Mouse (Mus musculus): ENCODE measurements around the gene Lrrc8d.

The Lrrc8d gene

DNA sequence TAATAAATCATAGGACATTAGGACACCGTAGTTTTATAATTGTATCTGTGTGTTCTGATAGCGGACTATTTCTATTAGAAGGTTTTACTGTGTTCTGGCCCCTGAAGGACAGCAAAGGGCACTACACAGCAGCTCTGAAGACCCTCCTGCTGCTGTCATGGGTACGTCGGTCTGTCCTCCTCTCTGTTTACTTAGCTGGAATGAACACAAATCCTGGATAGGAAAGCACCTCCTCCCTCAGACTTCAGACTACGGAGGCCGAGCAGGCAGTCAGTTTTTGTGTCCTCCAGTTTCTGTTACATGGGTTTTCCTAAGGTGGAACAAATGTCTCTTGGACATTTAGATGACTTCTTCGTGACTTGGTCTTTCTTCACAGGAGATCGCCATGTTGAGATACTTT lies 78.4 kb downstream of the Lrrc8d start:
- no peak for DNase-seq

DNA sequence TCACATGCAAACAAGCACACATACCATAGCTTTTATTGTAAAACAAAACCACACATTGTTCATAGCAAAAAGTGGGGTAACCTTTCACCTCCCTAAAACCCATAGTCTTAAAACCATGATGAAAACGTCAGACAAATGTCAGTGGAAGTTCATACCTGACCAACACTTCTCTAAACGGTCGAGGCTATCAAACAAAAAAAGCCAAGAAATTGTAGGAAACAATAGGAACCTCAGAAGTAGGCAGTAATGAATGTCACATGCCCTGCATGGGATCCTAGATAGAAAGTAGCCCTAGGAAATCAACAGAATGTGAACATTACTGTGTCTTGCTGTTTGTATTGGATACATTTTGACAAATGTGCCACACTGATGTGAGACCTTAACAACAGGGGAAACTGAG lies 79.0 kb downstream of the Lrrc8d start:
- DNase-seq, result no peak

DNA sequence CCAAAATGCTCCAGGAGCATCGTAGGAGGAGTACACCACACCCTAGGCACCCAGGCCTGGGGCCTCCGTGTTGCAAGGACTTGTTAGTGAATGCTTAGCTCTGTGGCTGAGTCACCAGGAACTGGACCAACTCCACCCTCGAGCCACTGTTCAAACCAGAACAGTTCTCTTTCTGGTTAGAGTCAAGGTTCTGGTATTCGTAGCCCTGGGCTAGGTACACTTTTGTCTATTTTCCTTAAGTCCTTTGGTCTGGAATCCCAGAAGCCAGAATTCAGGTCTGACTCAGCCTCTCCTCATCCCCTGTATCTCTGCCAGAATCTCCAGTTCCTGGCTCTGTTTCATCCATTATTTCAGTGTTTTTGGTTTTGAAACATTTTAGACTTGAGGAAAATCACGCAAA lies 79.6 kb downstream of the Lrrc8d start:
- no peak for DNase-seq

DNA sequence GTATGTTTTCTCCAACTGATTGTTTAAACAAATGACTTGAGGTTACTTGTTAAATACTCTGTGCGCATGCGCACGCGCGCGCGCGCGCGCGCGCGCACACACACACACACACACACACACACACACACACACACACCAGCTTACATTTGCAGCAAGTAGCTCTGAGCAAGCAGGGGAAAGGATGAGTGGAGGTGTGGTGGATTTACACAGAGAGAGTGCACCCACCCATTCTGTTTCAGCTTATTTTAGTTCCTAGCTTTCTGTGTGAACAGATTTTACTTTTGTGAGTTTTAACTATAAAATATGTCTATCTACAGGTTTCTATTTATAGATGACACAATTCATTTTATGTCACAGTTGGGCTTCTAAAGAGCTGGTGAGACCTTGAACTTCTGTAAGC lies 84.1 kb downstream of the Lrrc8d start:
- DNase-seq, result no peak

DNA sequence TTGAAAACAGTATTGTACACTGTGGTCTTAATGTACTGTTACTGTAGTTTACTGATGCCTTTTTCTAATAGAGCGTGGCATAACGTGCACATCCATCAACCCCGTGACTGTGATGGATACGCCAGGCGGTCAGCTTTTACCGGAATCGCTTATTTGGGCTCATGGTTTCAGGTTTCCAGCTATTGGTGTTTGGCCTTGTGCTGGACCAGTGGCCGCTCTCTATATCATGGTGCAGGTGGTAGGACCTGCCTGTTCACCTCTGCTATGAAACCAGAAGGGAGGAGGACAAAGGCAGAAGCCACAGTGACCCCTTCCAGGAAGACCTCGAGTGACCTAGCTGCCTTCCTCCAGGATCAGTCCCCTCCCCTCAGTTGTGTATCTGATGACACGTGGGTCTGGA lies 85.0 kb downstream of the Lrrc8d start:
- DNase-seq, result no peak

DNA sequence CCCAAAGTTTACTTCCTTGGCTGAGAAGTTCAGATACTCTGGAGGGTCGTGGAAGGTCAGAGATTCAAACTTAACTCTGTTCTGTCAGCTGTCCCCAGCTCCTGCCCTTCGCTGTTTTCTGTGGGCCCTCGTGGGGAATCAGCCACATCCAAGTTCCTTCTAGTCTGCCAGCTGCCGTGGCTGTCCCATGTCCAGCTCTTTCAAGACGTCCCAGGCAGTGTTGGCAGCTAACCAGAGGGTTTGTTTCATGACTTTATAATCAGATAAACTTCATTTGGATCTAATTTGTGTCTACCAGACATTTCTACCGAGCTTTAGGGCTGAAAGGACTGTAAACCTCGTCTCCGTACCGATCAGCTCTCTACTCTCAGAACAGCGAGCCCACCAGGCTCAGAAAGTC lies 87.8 kb downstream of the Lrrc8d start:
- DNase-seq, result peak; percentile 36 to 55

DNA sequence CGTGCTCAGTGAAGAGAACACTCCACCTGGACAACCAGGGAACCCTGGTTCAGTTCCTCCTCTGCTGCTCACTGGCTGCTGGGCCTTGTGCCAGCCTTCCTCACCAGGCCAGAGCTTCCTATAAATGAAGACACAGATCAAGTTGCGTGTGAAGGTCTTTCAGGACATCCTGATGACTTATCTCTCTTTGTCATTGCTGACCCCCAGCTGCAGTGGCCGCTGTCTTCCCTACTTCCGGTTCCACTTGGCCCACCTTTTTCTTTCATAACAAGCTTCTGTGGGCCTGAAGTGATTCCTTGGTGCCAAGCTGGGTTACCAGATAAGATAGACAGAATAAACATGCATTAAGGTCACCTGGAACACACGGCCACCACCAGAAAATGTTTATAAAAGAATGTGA lies 90.0 kb downstream of the Lrrc8d start:
- DNase-seq, result peak in 1 of 2 experiments; percentile 32

DNA sequence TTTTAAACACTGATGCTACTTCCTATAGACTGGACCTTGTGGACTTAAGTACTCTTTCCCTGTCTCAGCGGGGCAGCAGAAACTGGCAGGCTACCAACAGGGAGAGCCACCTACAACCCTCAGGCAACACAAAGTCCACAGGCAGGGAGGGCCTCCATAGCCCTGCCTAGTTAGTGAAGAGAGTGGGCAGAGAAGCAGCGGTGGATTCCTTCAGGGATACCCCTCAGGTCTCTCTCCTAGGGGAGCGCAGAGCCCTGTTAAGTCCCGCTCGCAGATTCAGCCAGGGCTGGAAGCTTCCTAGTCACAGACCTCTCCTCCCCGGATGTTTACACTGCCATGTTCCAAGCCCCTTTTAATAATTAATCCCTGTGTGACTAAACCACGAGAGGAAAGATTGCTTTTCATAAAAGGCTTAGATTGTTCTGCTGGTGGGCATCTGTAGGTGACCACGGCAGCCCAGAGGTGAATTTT lies 92.6 kb downstream of the Lrrc8d start:
- DNase-seq, result peak; percentile 56 to 62

DNA sequence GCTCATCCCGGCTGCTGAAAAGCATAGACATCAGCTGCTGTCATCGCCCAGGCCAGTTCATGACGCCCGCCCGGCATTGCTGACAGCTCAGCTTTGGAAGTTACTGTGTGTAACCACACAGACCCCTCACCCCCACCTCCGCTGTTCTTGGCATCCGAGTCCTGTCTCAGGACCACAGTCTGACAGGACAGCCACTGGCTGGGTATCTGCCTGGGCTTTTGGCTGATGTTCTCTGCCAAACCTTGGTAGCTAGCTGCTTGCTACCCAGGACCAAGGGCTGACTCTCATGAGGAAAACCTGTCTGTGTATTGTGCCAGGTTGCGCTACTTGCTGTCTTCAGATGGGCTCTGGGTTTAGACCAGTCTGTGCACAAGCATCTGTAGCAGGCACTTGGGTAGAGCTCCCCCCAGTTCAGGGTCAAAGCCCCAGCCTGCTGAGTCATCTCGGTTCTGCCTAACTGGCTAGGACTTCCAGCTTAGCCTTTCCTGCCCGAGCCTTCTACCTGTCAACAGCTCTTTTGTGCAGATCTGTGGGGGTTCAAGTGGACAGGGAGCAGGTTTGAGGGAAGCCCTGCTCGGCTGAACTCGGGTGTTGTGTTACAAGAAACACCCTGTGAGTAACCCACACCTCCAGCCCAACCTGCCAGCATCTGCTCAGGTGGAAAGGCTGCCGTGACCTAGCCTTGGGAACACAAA lies 93.2 kb downstream of the Lrrc8d start:
- peak; percentile 85 to 90 for DNase-seq

DNA sequence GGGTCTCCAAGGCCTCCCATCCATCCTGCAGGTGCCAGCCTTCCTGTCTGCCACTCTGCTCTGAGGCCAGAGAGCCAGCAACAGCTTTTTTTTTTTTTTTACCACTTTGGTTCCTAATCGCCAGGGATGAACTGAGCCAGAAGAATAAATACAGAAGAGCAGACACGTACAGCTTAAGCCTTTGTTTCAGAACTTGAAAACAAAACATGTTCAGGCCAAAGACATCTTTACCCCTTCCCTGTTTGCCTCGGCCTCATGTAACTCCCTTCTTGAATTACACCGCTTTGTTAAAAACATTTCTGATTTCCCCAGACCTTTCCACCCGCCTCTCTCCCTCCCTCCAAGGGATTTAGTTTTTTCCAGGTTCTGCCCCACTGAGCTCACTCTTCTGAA lies 93.8 kb downstream of the Lrrc8d start:
- no peak for DNase-seq

DNA sequence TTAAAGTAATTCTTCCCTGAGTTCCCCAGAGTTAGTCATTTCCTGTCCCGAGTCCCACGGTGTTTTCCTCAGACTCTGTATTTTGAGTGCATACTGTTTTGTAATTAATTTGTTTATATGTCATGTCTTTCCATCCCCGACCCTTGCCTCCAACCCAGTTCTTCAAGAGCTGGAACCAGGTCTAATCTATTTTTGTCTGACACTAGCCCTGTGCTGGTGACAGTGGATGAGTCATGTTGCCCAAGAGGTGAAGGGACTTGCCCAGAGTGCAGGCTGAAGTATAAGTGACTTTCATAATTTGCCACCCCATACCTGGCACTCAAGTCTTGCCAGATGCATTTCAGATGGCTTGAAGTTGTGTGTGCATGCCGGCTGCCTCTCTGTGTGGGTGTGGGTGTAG lies 98.7 kb downstream of the Lrrc8d start:
- DNase-seq, result no peak

DNA sequence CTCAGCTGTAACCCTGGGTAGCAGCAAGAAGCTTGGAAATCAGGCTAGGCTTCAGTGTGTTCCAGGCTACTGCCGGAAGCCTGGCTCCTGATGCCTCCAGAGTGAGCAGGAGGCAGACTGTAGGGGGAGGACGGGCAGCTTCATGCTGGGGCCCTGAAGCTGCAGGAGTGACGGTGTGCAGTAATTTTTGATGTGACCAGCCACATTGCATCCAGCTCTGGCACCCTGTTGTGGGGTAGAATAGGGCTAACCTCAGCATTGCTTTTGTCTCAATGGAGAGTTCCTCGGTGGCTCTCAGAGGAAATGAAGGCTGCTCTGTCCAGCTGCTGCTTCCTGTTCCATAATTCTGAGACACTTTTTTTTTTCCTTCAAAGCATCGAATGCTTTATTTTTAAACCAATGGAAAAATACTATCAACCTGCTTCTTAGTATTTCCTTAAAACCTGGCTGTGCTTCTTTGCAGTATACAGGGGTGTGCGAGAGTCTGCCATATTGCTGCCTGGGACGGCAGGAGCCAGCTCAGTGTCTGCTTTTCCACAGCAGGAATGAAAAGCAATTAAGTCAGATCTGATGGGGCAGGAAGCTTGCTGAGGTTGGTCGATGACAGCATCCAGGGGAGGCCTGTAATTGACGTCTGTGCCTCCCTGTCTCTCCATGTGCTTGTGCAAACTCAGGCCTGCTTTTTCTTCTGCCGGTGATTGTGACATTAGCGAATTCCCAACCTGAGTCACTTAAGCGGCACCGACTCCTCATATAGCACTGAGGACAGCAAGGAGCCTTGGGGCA lies 100.3 kb downstream of the Lrrc8d start:
- peak in 1 of 2 experiments; percentile 36 for DNase-seq

DNA sequence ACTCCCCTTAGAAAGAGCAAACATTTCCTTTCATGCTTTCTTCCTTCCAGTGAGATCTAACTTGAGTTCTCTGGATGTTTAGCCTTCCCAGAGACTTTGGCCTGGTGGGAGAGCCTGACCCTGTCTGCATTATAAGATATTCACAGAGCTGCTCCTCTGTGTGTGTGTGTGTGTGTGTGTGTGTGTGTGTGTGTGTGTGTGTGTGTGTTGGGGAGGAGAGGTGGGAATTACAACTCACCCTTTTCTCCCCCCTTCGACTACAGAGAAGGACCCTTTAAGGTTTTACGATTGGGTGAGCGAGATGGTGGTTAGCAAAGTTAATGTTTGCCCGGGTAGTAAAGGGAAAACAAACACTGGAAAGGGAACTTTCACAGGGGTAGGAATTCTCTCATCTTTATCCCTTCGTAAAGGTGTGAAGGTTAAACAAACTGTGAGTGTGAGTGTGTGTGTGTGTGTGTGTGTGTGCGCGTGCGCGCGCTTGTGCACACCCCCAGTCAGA lies 101.3 kb downstream of the Lrrc8d start:
- no peak for DNase-seq

DNA sequence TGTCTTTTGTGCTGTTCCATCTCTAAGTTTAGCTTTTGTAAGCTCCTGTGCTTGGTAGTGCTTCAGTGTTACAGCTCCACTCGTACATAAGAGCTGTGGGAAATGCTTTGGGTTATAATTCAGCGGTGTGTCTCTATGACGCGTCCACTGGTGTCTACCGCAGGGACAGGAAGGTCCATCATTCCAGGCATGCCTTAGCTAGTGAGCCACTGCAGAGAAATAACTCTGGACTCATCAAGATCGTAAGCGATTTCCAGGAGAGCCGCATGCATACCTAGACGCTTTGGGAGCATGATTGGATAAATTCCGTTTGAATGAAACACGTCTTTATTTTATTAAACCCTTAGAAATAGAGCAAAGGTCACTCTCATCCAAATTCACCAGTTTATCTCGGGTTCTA lies 106.2 kb downstream of the Lrrc8d start:
- no peak for DNase-seq

DNA sequence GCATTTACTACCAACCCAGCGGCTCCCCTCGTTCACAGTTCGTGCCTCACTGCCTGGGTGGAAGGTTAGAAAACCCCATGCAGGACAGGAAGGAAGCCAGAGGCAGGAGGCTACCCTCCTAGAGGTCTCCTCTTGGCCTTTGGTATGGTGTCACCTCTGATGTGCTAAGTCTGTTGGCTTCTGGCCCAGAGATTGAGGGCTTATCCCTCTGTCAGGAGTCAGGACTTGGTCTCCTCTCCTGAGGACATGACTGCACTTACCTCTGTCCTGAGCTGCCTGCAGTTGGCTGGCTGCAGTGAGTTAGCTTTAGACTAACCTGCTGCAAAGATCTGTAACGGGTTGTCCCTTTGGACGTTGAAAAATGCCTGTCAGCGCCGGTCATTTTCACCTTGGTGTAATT lies 107.7 kb downstream of the Lrrc8d start:
- no peak for DNase-seq

DNA sequence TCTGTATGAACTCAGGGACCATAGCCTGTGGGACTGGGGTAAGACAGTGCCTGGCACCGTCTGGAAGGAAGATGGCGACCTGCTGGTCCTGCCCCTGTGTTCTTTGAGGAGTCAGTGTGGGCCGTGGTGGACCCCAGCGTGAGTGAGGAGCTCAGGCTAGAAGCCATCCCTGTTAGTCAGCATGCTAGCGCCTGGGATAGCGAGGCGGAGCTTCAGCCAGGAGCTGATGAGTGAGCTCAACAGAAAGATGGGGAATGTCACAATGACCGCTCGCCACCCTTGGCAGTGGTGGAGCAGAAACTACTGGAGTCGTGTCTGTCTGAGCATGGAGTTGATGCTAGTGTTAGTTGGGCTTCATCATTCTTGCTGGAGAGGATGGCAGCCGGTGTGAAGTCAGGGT lies 109.3 kb downstream of the Lrrc8d start:
- DNase-seq, result peak; percentile 27 to 30

DNA sequence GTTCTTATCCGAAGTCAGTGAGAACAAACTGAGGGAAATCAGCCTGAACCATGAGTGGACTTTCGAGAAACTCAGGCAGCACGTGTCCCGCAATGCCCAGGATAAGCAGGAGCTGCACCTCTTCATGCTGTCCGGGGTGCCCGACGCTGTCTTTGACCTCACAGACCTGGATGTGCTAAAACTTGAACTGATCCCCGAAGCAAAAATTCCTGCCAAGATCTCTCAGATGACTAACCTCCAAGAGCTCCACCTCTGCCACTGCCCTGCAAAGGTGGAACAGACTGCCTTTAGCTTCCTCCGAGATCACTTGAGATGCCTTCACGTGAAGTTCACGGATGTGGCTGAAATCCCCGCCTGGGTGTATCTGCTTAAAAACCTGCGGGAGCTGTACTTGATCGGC lies 113.3 kb downstream of the Lrrc8d start:
- DNase-seq, result no peak

DNA sequence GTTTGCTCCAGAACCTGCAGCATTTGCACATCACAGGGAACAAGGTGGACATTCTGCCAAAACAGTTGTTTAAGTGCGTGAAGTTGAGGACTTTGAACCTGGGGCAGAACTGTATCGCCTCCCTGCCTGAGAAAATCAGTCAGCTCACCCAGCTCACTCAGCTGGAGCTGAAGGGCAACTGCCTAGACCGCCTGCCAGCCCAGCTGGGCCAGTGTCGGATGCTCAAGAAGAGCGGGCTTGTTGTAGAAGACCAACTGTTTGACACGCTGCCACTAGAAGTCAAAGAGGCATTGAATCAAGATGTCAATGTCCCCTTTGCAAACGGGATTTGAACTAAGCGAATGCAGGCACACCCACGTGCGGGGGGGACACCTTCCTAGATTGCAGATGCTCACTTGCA lies 114.2 kb downstream of the Lrrc8d start:
- DNase-seq, result peak in 1 of 2 experiments; percentile 39

DNA sequence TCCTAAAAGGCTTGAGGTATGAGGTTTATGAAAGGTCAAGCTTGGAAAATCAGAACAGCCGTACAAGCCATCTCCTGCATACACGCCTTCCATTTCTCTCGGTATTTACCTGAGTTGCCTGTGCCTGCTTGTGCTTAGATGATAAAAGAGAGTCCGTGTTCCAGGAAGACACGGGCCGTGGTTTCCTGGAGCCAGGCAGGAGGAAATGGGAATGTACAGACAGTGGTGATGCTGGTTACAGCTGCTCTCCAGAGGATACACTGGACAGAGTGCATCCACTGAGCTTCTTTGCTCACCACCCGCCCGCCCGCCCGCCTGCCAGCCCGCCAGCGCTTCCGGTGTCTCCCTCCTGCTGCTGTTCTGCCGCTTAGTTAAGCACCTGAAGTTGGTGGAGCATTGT lies 116.3 kb downstream of the Lrrc8d start:
- no peak for DNase-seq

DNA sequence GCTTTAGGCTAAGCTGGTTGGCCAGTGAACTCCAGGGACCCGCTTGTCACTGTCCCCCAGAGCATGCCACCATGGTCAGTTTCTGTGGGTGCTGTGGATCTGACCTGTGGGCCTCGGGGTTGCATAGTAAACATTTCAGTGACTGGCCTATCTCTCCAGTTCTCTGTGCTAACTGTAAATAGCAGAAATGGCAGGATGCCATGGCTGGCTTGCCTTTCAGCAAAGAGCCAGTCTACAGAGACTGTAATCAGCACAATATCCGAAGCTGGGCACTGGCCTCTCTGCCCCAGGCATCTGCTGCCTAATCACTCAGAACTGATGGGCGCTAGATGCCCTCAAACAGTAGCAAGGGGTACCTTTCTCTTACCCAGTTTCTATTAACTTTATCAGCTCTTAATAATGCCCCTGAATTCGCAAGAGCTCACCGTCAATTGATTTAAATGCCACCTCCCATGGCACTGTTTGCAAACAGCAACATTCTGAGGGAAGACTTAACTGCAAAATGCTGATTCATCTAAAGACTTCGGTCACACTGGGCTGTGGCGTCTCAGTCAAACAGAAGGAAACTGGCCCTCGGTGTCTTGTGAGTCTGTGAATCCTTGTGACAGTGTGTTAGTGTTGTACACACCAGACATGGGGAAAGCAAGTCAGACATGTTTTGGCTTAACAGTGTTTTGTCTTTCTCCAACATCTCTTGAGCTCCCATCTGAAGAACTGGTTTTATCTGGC lies 117.6 kb downstream of the Lrrc8d start:
- DNase-seq, result peak; percentile 74

DNA sequence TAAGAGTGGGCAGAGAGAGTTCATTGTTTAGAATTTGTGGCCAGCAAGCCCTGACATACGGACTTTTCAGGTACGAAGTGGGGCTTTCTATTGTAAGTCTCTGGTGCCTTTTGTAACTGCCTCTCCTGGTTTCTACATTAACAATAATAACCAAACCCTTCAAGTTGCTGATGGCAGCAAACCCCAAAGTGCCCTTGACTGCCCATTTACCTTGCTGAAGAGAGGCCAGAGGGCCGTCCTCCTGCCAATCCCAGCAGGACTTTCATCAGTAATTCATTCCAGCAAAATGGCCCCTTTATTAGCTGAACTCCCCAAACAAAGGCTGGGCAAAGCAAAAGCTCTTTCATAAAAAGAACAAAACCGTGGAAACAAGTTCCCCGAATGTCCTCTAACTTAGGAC lies 118.6 kb downstream of the Lrrc8d start:
- no peak for DNase-seq

DNA sequence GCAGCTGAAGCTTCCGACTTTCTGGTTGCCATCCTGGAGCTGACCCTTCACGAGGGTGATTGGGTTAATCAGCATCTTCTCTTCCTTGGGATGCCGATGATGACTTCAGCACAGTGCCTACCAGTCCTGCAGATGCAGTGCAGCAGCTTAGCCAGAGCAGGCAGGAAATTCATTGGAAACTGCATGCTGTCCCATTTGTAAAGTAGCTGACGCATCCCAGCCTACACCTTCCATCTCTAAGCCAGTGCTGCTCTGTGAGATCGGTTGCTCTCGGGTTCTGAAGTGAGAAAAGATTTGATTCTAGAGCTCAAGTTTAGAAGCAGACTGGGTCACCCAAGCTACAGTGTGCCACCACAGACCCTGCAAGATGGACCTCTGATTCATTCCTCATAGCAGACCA lies 121.6 kb downstream of the Lrrc8d start:
- no peak for DNase-seq
